Mouse (Mus musculus) G1E (cell line): Measurements from ENCODE around the gene Loxl3. TPM values are rescaled to one million over a fixed set of nuclear protein-coding genes. Genes with fewer than 3 reads are reported as not detected.

Experiments
- ATAC-seq: 2 replicates; pipeline ENCODE4 v1.8.0; 2016; ENCODE audit warnings: mild to moderate bottlenecking; ENCODE audit not compliant: insufficient number of reproducible peaks, poor library complexity, low FRiP score, severe bottlenecking; ENCODE audit errors: extremely low read depth
- DNase-seq: peaks from one replicate; pipeline ENCODE4 v3.0.0; 2012; ENCODE audit warnings: low spot score
- H3K27me3 ChIP-seq: 2 replicates; pipeline ENCODE4 v1.6.1; 2012; ENCODE audit warnings: mild to moderate bottlenecking, low read length, inconsistent platforms; ENCODE audit not compliant: insufficient read depth
- H3K36me3 ChIP-seq: replicated peaks from 2 replicates; pipeline ENCODE3; 2012; ENCODE audit warnings: mild to moderate bottlenecking, inconsistent platforms
- H3K4me1 ChIP-seq: 2 replicates; pipeline ENCODE4 v1.6.1; 2012; ENCODE audit warnings: low read depth, low read length, inconsistent platforms, mixed read lengths; ENCODE audit not compliant: insufficient read depth
- H3K4me3 ChIP-seq: 2 replicates; pipeline ENCODE4 v1.5.1; 2012; ENCODE audit warnings: low read depth, mild to moderate bottlenecking, inconsistent platforms, low read length, moderate library complexity, mixed read lengths
- H3K9me3 ChIP-seq: replicated peaks from 2 replicates; pipeline ENCODE4 v1.6.1; 2012; ENCODE audit warnings: inconsistent platforms
- CTCF ChIP-seq: IDR thresholded peaks from 2 replicates; pipeline ENCODE4 v1.5.1; 2012; ENCODE audit warnings: low read depth, low read length, inconsistent platforms, mixed read lengths
- GATA1 ChIP-seq: IDR thresholded peaks from 2 replicates; pipeline ENCODE4 v1.6.1; 2012; ENCODE audit warnings: borderline replicate concordance, low read length, inconsistent platforms, mixed read lengths
- GATA2 ChIP-seq: IDR thresholded peaks from 2 replicates; pipeline ENCODE4 v1.6.1; 2012; ENCODE audit warnings: low read depth, low read length, inconsistent platforms, borderline replicate concordance
- POLR2AphosphoS5 ChIP-seq: IDR thresholded peaks from 2 replicates; pipeline ENCODE4 v1.6.1; 2012; ENCODE audit warnings: low read depth, low read length, inconsistent platforms; ENCODE audit not compliant: insufficient replicate concordance
- TAL1 ChIP-seq: conservative IDR thresholded peaks from 2 replicates; pipeline ENCODE4 v1.6.1; 2012; ENCODE audit warnings: low read depth, low read length, inconsistent platforms, mixed read lengths
- polyA plus RNA-seq: library from polyadenylated mRNA; stranded (reverse); fragments of >175 nt; gene quantifications from 2 replicates; pipeline ENCODE4 v1.2.3, GENCODE M21; 2012
- total RNA-seq, 2 experiments: library from RNA; stranded (forward) in 1 of 2; stranded (reverse) in 1 of 2; fragments of 200-1000 nt in 1 of 2; fragments of >200 nt in 1 of 2; fragmentation: Nextera tagmentation in 1 of 2; gene quantifications; 2 replicates each; pipeline ENCODE4 v1.2.3; 2014 to 2017

Gene Loxl3
- total and polyA plus RNA-seq, 3 experiments, result 0.12 to 0.75 (median 0.71) TPM

- ATAC-seq (peak; percentile 37; the same call in 1 of the 2 replicates), DNase-seq (peak; percentile 71)
- peak overlapping the region; percentile 99 for H3K4me3 ChIP-seq
- no peak for TF ChIP-seq POLR2AphosphoS5
- TF ChIP-seq GATA1, result no peak
- TF ChIP-seq GATA2, result no peak
- TF ChIP-seq CTCF, result no peak; the same call in 1 of the 2 replicates
- no peak for TF ChIP-seq TAL1
- H3K36me3 ChIP-seq, result peaks cover 41% of the 10 kb centered on the region
- no peaks in the 10 kb centered on the region for H3K27me3 ChIP-seq
- H3K4me1 ChIP-seq, result peaks cover 34% of the 10 kb centered on the region
- H3K9me3 ChIP-seq, result no peaks in the 10 kb centered on the region
Observed at GRCm38 (mm10) chr6:83101688-83102556, 67.9 kb downstream of the Loxl3 start.

Other genes with a start within 250 kb of the Loxl3 start
- not detected in 2 replicates for gene Sema4f, start 94.4 kb upstream of the Loxl3 start, total RNA-seq (2014; fragmentation: Nextera tagmentation)
- 0.11 TPM in 1 of 2 replicates, not detected in the other for gene Sema4f, start 94.4 kb upstream of the Loxl3 start, total RNA-seq (2017)
- gene Sema4f, start 94.4 kb upstream of the Loxl3 start, polyA plus RNA-seq, result not detected in 2 replicates
- 6.7 and 12.3 TPM in 2 replicates for gene M1ap, start 87.3 kb upstream of the Loxl3 start, total RNA-seq (2014; fragmentation: Nextera tagmentation)
- gene M1ap, start 87.3 kb upstream of the Loxl3 start, total RNA-seq (2017), result 3.3 and 3.5 TPM in 2 replicates
- gene M1ap, start 87.3 kb upstream of the Loxl3 start, polyA plus RNA-seq, result 7.4 and 8.2 TPM in 2 replicates
- gene Dok1, start 702 bp upstream of the Loxl3 start, total RNA-seq (2014; fragmentation: Nextera tagmentation), result 5.1 and 7.8 TPM in 2 replicates
- gene Dok1, start 702 bp upstream of the Loxl3 start, total RNA-seq (2017), result 28.4 and 30.6 TPM in 2 replicates
- 78.1 and 82.5 TPM in 2 replicates for gene Dok1, start 702 bp upstream of the Loxl3 start, polyA plus RNA-seq
- gene Aup1, start 20.3 kb downstream of the Loxl3 start, total RNA-seq (2014; fragmentation: Nextera tagmentation), result 409 and 454 TPM in 2 replicates
- 133 and 163 TPM in 2 replicates for gene Aup1, start 20.3 kb downstream of the Loxl3 start, total RNA-seq (2017)
- gene Aup1, start 20.3 kb downstream of the Loxl3 start, polyA plus RNA-seq, result 1,014 and 1,378 TPM in 2 replicates
- gene Htra2, start 21.1 kb downstream of the Loxl3 start, total RNA-seq (2014; fragmentation: Nextera tagmentation), result 36.0 and 39.9 TPM in 2 replicates
- 36.7 and 47.0 TPM in 2 replicates for gene Htra2, start 21.1 kb downstream of the Loxl3 start, total RNA-seq (2017)
- 35.6 and 36.5 TPM in 2 replicates for gene Htra2, start 21.1 kb downstream of the Loxl3 start, polyA plus RNA-seq
- 23.5 and 28.7 TPM in 2 replicates for gene Dqx1, start 23.7 kb downstream of the Loxl3 start, total RNA-seq (2014; fragmentation: Nextera tagmentation)
- gene Dqx1, start 23.7 kb downstream of the Loxl3 start, total RNA-seq (2017), result 2.5 and 3.8 TPM in 2 replicates
- 1.4 and 2.3 TPM in 2 replicates for gene Dqx1, start 23.7 kb downstream of the Loxl3 start, polyA plus RNA-seq
- gene Tlx2, start 36.1 kb downstream of the Loxl3 start, total RNA-seq (2014; fragmentation: Nextera tagmentation), result not detected in 2 replicates
- not detected in 2 replicates for gene Tlx2, start 36.1 kb downstream of the Loxl3 start, total RNA-seq (2017)
- gene Tlx2, start 36.1 kb downstream of the Loxl3 start, polyA plus RNA-seq, result not detected in 2 replicates
- gene Pcgf1, start 43.7 kb downstream of the Loxl3 start, total RNA-seq (2014; fragmentation: Nextera tagmentation), result 41.1 and 57.1 TPM in 2 replicates
- 14.5 and 17.8 TPM in 2 replicates for gene Pcgf1, start 43.7 kb downstream of the Loxl3 start, total RNA-seq (2017)
- 8.7 and 10.8 TPM in 2 replicates for gene Pcgf1, start 43.7 kb downstream of the Loxl3 start, polyA plus RNA-seq
- not detected in 2 replicates for gene Lbx2, start 52.2 kb downstream of the Loxl3 start, total RNA-seq (2014; fragmentation: Nextera tagmentation)
- not detected in 2 replicates for gene Lbx2, start 52.2 kb downstream of the Loxl3 start, total RNA-seq (2017)
- gene Lbx2, start 52.2 kb downstream of the Loxl3 start, polyA plus RNA-seq, result 0.15 and 0.19 TPM in 2 replicates
- 1.0 and 3.4 TPM in 2 replicates for gene Ccdc142, start 67.4 kb downstream of the Loxl3 start, total RNA-seq (2014; fragmentation: Nextera tagmentation)
- 4.2 and 4.4 TPM in 2 replicates for gene Ccdc142, start 67.4 kb downstream of the Loxl3 start, total RNA-seq (2017)
- 5.5 and 6.3 TPM in 2 replicates for gene Ccdc142, start 67.4 kb downstream of the Loxl3 start, polyA plus RNA-seq
- gene Gm42688, start 67.4 kb downstream of the Loxl3 start, total RNA-seq (2014; fragmentation: Nextera tagmentation), result 2.6 and 2.9 TPM in 2 replicates
- gene Gm42688, start 67.4 kb downstream of the Loxl3 start, total RNA-seq (2017), result 3.9 and 4.3 TPM in 2 replicates
- gene Gm42688, start 67.4 kb downstream of the Loxl3 start, polyA plus RNA-seq, result 2.5 and 3.4 TPM in 2 replicates
- gene Mrpl53, start 74.9 kb downstream of the Loxl3 start, total RNA-seq (2014; fragmentation: Nextera tagmentation), result 17.5 and 22.1 TPM in 2 replicates
- 28.5 and 32.5 TPM in 2 replicates for gene Mrpl53, start 74.9 kb downstream of the Loxl3 start, total RNA-seq (2017)
- 43.2 and 51.2 TPM in 2 replicates for gene Mrpl53, start 74.9 kb downstream of the Loxl3 start, polyA plus RNA-seq
- 26.5 and 28.3 TPM in 2 replicates for gene Mogs, start 81.3 kb downstream of the Loxl3 start, total RNA-seq (2014; fragmentation: Nextera tagmentation)
- 44.6 and 47.7 TPM in 2 replicates for gene Mogs, start 81.3 kb downstream of the Loxl3 start, total RNA-seq (2017)
- gene Mogs, start 81.3 kb downstream of the Loxl3 start, polyA plus RNA-seq, result 104 and 116 TPM in 2 replicates
- 30.8 and 49.1 TPM in 2 replicates for gene Wbp1, start 87.4 kb downstream of the Loxl3 start, total RNA-seq (2014; fragmentation: Nextera tagmentation)
- gene Wbp1, start 87.4 kb downstream of the Loxl3 start, total RNA-seq (2017), result 94.7 and 104 TPM in 2 replicates
- 32.3 and 47.9 TPM in 2 replicates for gene Wbp1, start 87.4 kb downstream of the Loxl3 start, polyA plus RNA-seq
- gene Ino80b, start 91.3 kb downstream of the Loxl3 start, total RNA-seq (2014; fragmentation: Nextera tagmentation), result 19.7 and 20.5 TPM in 2 replicates
- gene Ino80b, start 91.3 kb downstream of the Loxl3 start, total RNA-seq (2017), result 21.1 and 27.1 TPM in 2 replicates
- gene Ino80b, start 91.3 kb downstream of the Loxl3 start, polyA plus RNA-seq, result 121 and 171 TPM in 2 replicates
- gene Rtkn, start 101.3 kb downstream of the Loxl3 start, total RNA-seq (2014; fragmentation: Nextera tagmentation), result 6.8 and 7.6 TPM in 2 replicates
- 4.0 and 4.9 TPM in 2 replicates for gene Rtkn, start 101.3 kb downstream of the Loxl3 start, total RNA-seq (2017)
- gene Rtkn, start 101.3 kb downstream of the Loxl3 start, polyA plus RNA-seq, result 34.2 and 48.4 TPM in 2 replicates
- gene Wdr54, start 122.2 kb downstream of the Loxl3 start, total RNA-seq (2014; fragmentation: Nextera tagmentation), result not detected in 2 replicates
- gene Wdr54, start 122.2 kb downstream of the Loxl3 start, total RNA-seq (2017), result 0.27 TPM in 1 of 2 replicates, not detected in the other
- not detected in 2 replicates for gene Wdr54, start 122.2 kb downstream of the Loxl3 start, polyA plus RNA-seq
- not detected in 2 replicates for gene 1700003E16Rik, start 122.2 kb downstream of the Loxl3 start, total RNA-seq (2014; fragmentation: Nextera tagmentation)
- 0.12 and 0.16 TPM in 2 replicates for gene 1700003E16Rik, start 122.2 kb downstream of the Loxl3 start, total RNA-seq (2017)
- not detected in 2 replicates for gene 1700003E16Rik, start 122.2 kb downstream of the Loxl3 start, polyA plus RNA-seq
- 83.0 and 86.3 TPM in 2 replicates for gene Dctn1, start 131.7 kb downstream of the Loxl3 start, total RNA-seq (2014; fragmentation: Nextera tagmentation)
- 31.0 and 51.6 TPM in 2 replicates for gene Dctn1, start 131.7 kb downstream of the Loxl3 start, total RNA-seq (2017)
- 243 and 444 TPM in 2 replicates for gene Dctn1, start 131.7 kb downstream of the Loxl3 start, polyA plus RNA-seq
- gene Slc4a5, start 185.7 kb downstream of the Loxl3 start, total RNA-seq (2014; fragmentation: Nextera tagmentation), result not detected in 2 replicates
- 0.05 TPM in 1 of 2 replicates, not detected in the other for gene Slc4a5, start 185.7 kb downstream of the Loxl3 start, total RNA-seq (2017)
- not detected in 2 replicates for gene Slc4a5, start 185.7 kb downstream of the Loxl3 start, polyA plus RNA-seq